In genomic region chr15:102225619-102226018, GRCm38 (mm10) we compare ENCODE assay signal across 24 mouse cellular contexts. TPM values are rescaled to one million over a fixed set of nuclear protein-coding genes. Genes with fewer than 3 reads are reported as not detected.
"Had no signal": no experiment of that assay in that cellular context is flagged by ENCODE, and none has a peak within 500 bp of the region (broad histone marks: within the 10 kb centered on the region; RNA-seq: fewer than 3 reads in every experiment).

No protein-coding gene starts in this region.

RNA-seq across cellular contexts. Expression of gene Gm9918, which starts 44.7 kb away (rescaled TPM):
- total RNA-seq: gastrocnemius, adult 2 months; gastrocnemius, postnatal 10 days; gastrocnemius, postnatal 25 days; gastrocnemius, postnatal 4 days; granulocyte monocyte progenitor cell, adult 5-6 weeks; heart, adult 18-20 months; heart, adult 8-10 months; heart, postnatal 14 days; heart, postnatal 36 days; hematopoietic stem cell, adult 5-6 weeks; hindbrain, postnatal 0 days; layer of hippocampus, adult 18-20 months; layer of hippocampus, postnatal 14 days; layer of hippocampus, postnatal 36 days; left cerebral cortex, adult 18-20 months; left cerebral cortex, adult 8-10 months; left cerebral cortex, postnatal 10 days; left cerebral cortex, postnatal 25 days; left cerebral cortex, postnatal 4 days; liver, adult 2 months had no signal
- polyA plus RNA-seq: heart, embryonic 12.5 days; heart, embryonic 15.5 days; heart, postnatal 0 days; large intestine, adult 2 months had no signal
